Mouse (Mus musculus): ENCODE measurements around the gene Gpalpp1. TPM values are rescaled to one million over a fixed set of nuclear protein-coding genes. Genes with fewer than 3 reads are reported as not detected.

The Gpalpp1 gene
- polyA plus RNA-seq, 1 experiment = 30.5 TPM

DNA sequence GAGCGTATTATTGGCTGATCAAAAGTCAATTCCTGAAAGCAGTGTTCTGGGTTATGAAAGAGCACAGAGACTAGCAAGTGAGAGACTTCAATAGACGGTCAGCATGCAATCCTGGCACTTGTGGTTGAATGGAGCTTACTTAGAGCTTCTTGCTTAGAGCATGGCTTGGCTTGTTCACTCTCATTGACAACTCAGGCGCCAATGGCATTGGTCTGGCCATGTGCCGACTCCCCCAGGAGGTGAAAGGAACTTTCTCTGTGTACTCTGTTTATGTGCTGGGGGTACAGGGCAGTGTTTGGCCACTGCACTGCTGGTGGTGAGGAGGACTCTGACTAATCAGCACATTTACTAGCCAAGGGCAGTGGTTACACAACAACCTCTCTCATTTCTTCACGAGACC lies 51.1 kb downstream of the Gpalpp1 start:
- no peaks in the 10 kb centered on the region for H3K4me1 ChIP-seq (ENCODE audit: control insufficient read depth, insufficient read depth, low read length)
- H3K9ac ChIP-seq (ENCODE audit: low read depth, poor library complexity, severe bottlenecking) = no peak overlapping the region
- TF ChIP-seq EP300 (IDR thresholded peaks at IDR 0.05; ENCODE audit: insufficient read depth, low read depth, low read length) (no peak), POLR2A (IDR thresholded peaks at IDR 0.05; ENCODE audit: insufficient read depth, low read length) (no peak), CTCF (IDR thresholded peaks at IDR 0.05; ENCODE audit: low read depth, low read length) (no peak)
- no peaks in the 10 kb centered on the region for H3K36me3 ChIP-seq (ENCODE audit: control insufficient read depth, insufficient read depth, low read length, poor library complexity, severe bottlenecking)
- H3K27ac ChIP-seq (ENCODE audit: insufficient read depth, low read length) = no peak overlapping the region
- no peaks in the 10 kb centered on the region for H3K9me3 ChIP-seq (replicated peaks; ENCODE audit: control insufficient read depth, insufficient read depth, low read length, poor library complexity, severe bottlenecking)
- no peaks in the 10 kb centered on the region for H3K27me3 ChIP-seq (ENCODE audit: control insufficient read depth, insufficient read depth, low read length, poor library complexity, severe bottlenecking)
- H3K4me3 ChIP-seq (ENCODE audit: low read depth, low read length) = no peak overlapping the region

DNA sequence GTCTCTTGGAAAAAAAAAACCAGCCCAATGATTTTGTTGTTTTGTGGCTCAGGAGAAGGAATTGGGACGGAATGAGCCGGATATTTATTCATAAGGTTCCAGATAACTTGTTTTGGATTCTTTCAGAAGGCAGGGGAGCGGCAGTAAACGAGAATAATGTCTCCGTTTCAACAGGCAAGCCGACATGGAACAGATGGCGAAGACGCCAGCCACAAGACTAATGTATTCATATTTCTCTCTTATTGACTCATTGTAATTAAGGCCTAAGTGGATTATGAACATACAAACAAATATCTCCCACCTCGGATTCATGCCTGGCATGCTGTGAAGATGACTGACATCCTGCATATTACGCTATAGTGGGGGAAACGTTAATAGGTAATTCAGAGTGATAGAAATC lies 56.8 kb downstream of the Gpalpp1 start:
- H3K36me3 ChIP-seq (ENCODE audit: control insufficient read depth, insufficient read depth, low read length, poor library complexity, severe bottlenecking) = no peaks in the 10 kb centered on the region
- H3K27me3 ChIP-seq (ENCODE audit: control insufficient read depth, insufficient read depth, low read length, poor library complexity, severe bottlenecking) = no peaks in the 10 kb centered on the region
- H3K4me1 ChIP-seq (ENCODE audit: control insufficient read depth, insufficient read depth, low read length) = no peaks in the 10 kb centered on the region
- TF ChIP-seq CTCF (IDR thresholded peaks at IDR 0.05; ENCODE audit: low read depth, low read length) (no peak), POLR2A (IDR thresholded peaks at IDR 0.05; ENCODE audit: insufficient read depth, low read length) (no peak), EP300 (IDR thresholded peaks at IDR 0.05; ENCODE audit: insufficient read depth, low read depth, low read length) (no peak)
- H3K27ac ChIP-seq (ENCODE audit: insufficient read depth, low read length) = no peak overlapping the region
- no peaks in the 10 kb centered on the region for H3K9me3 ChIP-seq (replicated peaks; ENCODE audit: control insufficient read depth, insufficient read depth, low read length, poor library complexity, severe bottlenecking)
- H3K4me3 ChIP-seq (ENCODE audit: low read depth, low read length) = no peak overlapping the region
- no peak overlapping the region for H3K9ac ChIP-seq (ENCODE audit: low read depth, poor library complexity, severe bottlenecking)

DNA sequence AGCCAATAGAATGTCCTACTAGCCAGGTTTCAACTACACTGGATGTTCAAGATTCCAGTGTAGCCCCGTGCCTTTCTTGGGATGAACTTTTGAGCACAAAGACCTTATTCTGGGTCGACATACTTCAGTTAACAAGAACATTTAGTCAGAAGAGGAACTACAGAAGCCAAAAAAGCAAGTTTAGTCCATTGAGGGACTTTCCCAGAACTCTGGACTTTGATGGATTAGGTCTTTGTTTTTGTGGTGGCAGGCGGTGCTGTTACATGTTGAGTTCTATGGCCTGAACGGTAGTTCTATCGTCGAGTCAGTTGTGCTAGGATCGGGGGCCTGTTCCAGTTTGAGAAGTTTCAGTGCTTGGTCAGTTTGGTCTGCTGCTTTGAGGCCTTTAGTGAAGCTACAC lies 58.6 kb downstream of the Gpalpp1 start:
- no peak overlapping the region for H3K4me3 ChIP-seq (ENCODE audit: low read depth, low read length)
- no peaks in the 10 kb centered on the region for H3K9me3 ChIP-seq (replicated peaks; ENCODE audit: control insufficient read depth, insufficient read depth, low read length, poor library complexity, severe bottlenecking)
- H3K27me3 ChIP-seq (ENCODE audit: control insufficient read depth, insufficient read depth, low read length, poor library complexity, severe bottlenecking) = no peaks in the 10 kb centered on the region
- no peak overlapping the region for H3K27ac ChIP-seq (ENCODE audit: insufficient read depth, low read length)
- no peak for TF ChIP-seq EP300 (IDR thresholded peaks at IDR 0.05; ENCODE audit: insufficient read depth, low read depth, low read length)
- no peak for TF ChIP-seq CTCF (IDR thresholded peaks at IDR 0.05; ENCODE audit: low read depth, low read length)
- H3K4me1 ChIP-seq (ENCODE audit: control insufficient read depth, insufficient read depth, low read length) = no peaks in the 10 kb centered on the region
- no peaks in the 10 kb centered on the region for H3K36me3 ChIP-seq (ENCODE audit: control insufficient read depth, insufficient read depth, low read length, poor library complexity, severe bottlenecking)
- H3K9ac ChIP-seq (ENCODE audit: low read depth, poor library complexity, severe bottlenecking) = no peak overlapping the region

DNA sequence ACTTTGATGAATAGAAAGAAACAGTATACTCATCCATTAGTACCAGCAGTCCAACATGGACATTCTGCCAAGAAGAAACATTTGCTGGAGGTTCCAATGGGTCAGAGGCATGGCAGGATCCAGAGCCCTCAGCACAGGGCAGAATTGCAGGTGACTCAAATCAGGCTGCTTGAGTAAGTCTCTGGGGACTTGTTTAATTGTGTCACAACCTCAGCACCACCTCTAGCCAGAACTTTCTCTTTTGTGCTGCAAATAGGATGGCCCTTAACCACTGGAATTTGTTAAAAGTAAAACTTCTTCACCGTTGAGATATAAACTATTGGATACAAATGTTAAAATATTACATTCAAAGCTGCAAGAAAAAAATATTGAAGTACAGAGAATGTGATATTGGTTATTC lies 64.8 kb downstream of the Gpalpp1 start:
- Histone ChIP-seq H3K9ac (ENCODE audit: low read depth, poor library complexity, severe bottlenecking) (no peak overlapping the region), H3K27me3 (ENCODE audit: control insufficient read depth, insufficient read depth, low read length, poor library complexity, severe bottlenecking) (no peaks in the 10 kb centered on the region; the same call in 1 of the 2 replicates), H3K4me1 (ENCODE audit: control insufficient read depth, insufficient read depth, low read length) (no peaks in the 10 kb centered on the region), H3K27ac (ENCODE audit: insufficient read depth, low read length) (no peak overlapping the region), H3K36me3 (ENCODE audit: control insufficient read depth, insufficient read depth, low read length, poor library complexity, severe bottlenecking) (no peaks in the 10 kb centered on the region), H3K9me3 (replicated peaks; ENCODE audit: control insufficient read depth, insufficient read depth, low read length, poor library complexity, severe bottlenecking) (no peaks in the 10 kb centered on the region), H3K4me3 (ENCODE audit: low read depth, low read length) (no peak overlapping the region)
- no peak for TF ChIP-seq CTCF (IDR thresholded peaks at IDR 0.05; ENCODE audit: low read depth, low read length)
- no peak for TF ChIP-seq POLR2A (IDR thresholded peaks at IDR 0.05; ENCODE audit: insufficient read depth, low read length)
- TF ChIP-seq EP300 (IDR thresholded peaks at IDR 0.05; ENCODE audit: insufficient read depth, low read depth, low read length) = no peak

DNA sequence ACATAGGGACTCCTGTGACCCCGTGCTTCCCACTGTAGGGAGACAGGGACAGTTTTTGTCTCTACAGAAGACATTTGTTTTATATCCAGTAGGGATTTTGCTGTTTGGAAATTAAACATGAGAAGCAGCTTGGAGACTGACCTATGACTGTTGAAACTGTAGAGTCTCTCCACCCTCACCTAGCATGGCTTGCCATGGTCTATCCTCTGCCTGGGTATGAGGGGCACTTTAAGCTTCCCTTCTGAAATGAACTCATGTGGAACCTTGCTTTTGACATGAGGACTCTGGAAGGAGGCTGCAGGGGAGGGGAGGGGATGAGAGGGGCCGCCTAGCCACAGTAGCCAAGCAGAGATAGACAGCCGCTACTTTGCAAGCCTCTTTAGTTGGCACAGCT lies 66.4 kb downstream of the Gpalpp1 start:
- H3K36me3 ChIP-seq (ENCODE audit: control insufficient read depth, insufficient read depth, low read length, poor library complexity, severe bottlenecking) = no peaks in the 10 kb centered on the region
- H3K4me3 ChIP-seq (ENCODE audit: low read depth, low read length) = no peak overlapping the region
- no peaks in the 10 kb centered on the region; the same call in 1 of the 2 replicates for H3K27me3 ChIP-seq (ENCODE audit: control insufficient read depth, insufficient read depth, low read length, poor library complexity, severe bottlenecking)
- no peak overlapping the region for H3K27ac ChIP-seq (ENCODE audit: insufficient read depth, low read length)
- H3K4me1 ChIP-seq (ENCODE audit: control insufficient read depth, insufficient read depth, low read length) = no peaks in the 10 kb centered on the region
- no peaks in the 10 kb centered on the region for H3K9me3 ChIP-seq (replicated peaks; ENCODE audit: control insufficient read depth, insufficient read depth, low read length, poor library complexity, severe bottlenecking)
- no peak overlapping the region for H3K9ac ChIP-seq (ENCODE audit: low read depth, poor library complexity, severe bottlenecking)
- TF ChIP-seq POLR2A (IDR thresholded peaks at IDR 0.05; ENCODE audit: insufficient read depth, low read length) = no peak
- TF ChIP-seq EP300 (IDR thresholded peaks at IDR 0.05; ENCODE audit: insufficient read depth, low read depth, low read length) = no peak
- TF ChIP-seq CTCF (IDR thresholded peaks at IDR 0.05; ENCODE audit: low read depth, low read length) = no peak

DNA sequence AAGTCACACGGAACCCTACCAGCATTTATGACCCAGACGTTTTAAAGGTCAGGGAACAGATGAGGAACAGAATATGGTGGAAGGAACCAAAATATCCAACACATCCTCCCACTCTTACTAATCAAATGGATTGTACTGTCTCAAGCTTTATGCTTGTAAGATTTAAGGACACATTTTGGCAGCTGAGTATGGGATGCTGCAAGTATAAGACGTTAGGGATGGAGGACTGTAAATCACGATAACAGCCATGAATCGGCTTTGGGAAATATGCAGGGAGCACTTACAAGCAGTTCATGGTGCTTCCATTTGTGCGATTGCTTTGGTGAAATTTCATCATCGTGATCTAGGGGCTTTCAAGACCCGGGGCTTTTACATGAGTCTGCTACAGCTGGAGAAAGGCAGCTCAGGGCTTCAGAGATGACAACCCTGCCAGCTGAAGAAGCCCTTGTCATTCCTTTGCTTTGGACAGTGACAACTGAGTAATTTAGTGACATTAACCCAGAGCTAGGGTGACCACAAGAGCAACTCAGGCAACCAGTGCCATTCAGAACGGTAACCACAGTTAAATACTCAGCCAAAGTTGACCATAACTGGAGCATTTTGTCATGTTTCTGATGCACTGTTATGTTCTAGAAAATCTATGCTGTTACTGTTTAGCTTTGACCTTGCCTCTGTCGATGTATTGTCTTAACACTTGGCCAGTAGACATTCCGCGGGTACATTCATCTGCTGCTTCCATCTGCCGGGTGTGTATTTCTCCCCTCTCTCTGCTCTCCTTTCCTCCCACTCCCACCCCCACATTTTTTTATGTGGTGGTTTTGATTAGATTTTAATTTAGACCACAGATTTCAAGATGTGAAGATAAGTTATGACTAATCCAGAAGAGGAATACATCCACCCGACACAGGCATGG lies 67.1 kb downstream of the Gpalpp1 start:
- Histone ChIP-seq H3K4me1 (ENCODE audit: control insufficient read depth, insufficient read depth, low read length) (no peaks in the 10 kb centered on the region), H3K4me3 (ENCODE audit: low read depth, low read length) (no peak overlapping the region), H3K36me3 (ENCODE audit: control insufficient read depth, insufficient read depth, low read length, poor library complexity, severe bottlenecking) (no peaks in the 10 kb centered on the region), H3K27me3 (ENCODE audit: control insufficient read depth, insufficient read depth, low read length, poor library complexity, severe bottlenecking) (no peaks in the 10 kb centered on the region; the same call in 1 of the 2 replicates), H3K9ac (ENCODE audit: low read depth, poor library complexity, severe bottlenecking) (no peak overlapping the region), H3K9me3 (replicated peaks; ENCODE audit: control insufficient read depth, insufficient read depth, low read length, poor library complexity, severe bottlenecking) (no peaks in the 10 kb centered on the region), H3K27ac (ENCODE audit: insufficient read depth, low read length) (no peak overlapping the region)
- no peak for TF ChIP-seq POLR2A (IDR thresholded peaks at IDR 0.05; ENCODE audit: insufficient read depth, low read length)
- no peak for TF ChIP-seq CTCF (IDR thresholded peaks at IDR 0.05; ENCODE audit: low read depth, low read length)
- TF ChIP-seq EP300 (IDR thresholded peaks at IDR 0.05; ENCODE audit: insufficient read depth, low read depth, low read length) = no peak

Other genes starting within 250 kb of the Gpalpp1 start
- gene Kctd4, start 155.8 kb downstream of the Gpalpp1 start, polyA plus RNA-seq (2011; ENCODE audit: insufficient read depth, insufficient read length, low read depth, missing spikeins) = not detected in 2 replicates
- gene Gtf2f2, start 99.9 kb downstream of the Gpalpp1 start, polyA plus RNA-seq (2011; ENCODE audit: insufficient read depth, insufficient read length, low read depth, missing spikeins) = 49.9 and 53.3 TPM in 2 replicates
- gene Nufip1, start 131 bp upstream of the Gpalpp1 start, polyA plus RNA-seq (2011; ENCODE audit: insufficient read depth, insufficient read length, low read depth, missing spikeins) = 27.2 and 30.5 TPM in 2 replicates